Mouse (Mus musculus) liver, postnatal 0 days (tissue): Measurements from ENCODE around the gene Olfr823. TPM values are rescaled to one million over a fixed set of nuclear protein-coding genes. Genes with fewer than 3 reads are reported as not detected.

Source experiments
- ATAC-seq: fragments of 200-750 bp; cut with Nextera tagmentation; 2 replicates; pipeline ENCODE4 v1.8.0; 2017; ENCODE audit warnings: mild to moderate bottlenecking, moderate library complexity
- DNase-seq: peaks from one replicate; pipeline ENCODE4 v3.0.0-alpha.2; 2016
- H3K27ac ChIP-seq: fragments of 300-500 bp; sonication (generic); 2 replicates; pipeline ENCODE4 v1.5.1; 2014; ENCODE audit warnings: antibody characterized with exemption, moderate library complexity, mild to moderate bottlenecking, low read depth
- H3K27me3 ChIP-seq: fragments of 300-500 bp; sonication (generic); 2 replicates; pipeline ENCODE4 v1.6.1; 2014; ENCODE audit warnings: low read length, control low read depth, mixed read lengths; ENCODE audit not compliant: insufficient read depth
- H3K36me3 ChIP-seq: fragments of 300-500 bp; sonication (generic); replicated peaks from 2 replicates; pipeline ENCODE4 v1.6.1; 2014; ENCODE audit warnings: mild to moderate bottlenecking, control low read depth, low read length, moderate library complexity, mixed read lengths; ENCODE audit not compliant: insufficient read depth
- H3K4me1 ChIP-seq: fragments of 300-500 bp; sonication (generic); 2 replicates; pipeline ENCODE4 v1.6.1; 2014; ENCODE audit warnings: antibody characterized with exemption, mild to moderate bottlenecking, control low read depth; ENCODE audit not compliant: insufficient read depth
- H3K4me2 ChIP-seq: fragments of 300-500 bp; sonication (generic); 2 replicates; pipeline ENCODE4 v1.6.1; 2014; ENCODE audit warnings: low read depth, mild to moderate bottlenecking, low read length, moderate library complexity, mixed read lengths
- H3K4me3 ChIP-seq: fragments of 300-500 bp; sonication (generic); 2 replicates; pipeline ENCODE4 v1.5.1; 2014; ENCODE audit warnings: low read depth, low read length
- H3K9ac ChIP-seq: fragments of 300-500 bp; sonication (generic); replicated peaks from 2 replicates; pipeline ENCODE4 v1.6.1; 2014; ENCODE audit warnings: mild to moderate bottlenecking, moderate library complexity
- H3K9me3 ChIP-seq: fragments of 300-500 bp; sonication (generic); 2 replicates; pipeline ENCODE4 v1.6.1; 2016; ENCODE audit warnings: mild to moderate bottlenecking, control low read depth, low read length, mixed read lengths
- CTCF ChIP-seq: sonication (generic); IDR thresholded peaks from 2 replicates; pipeline ENCODE4 v1.5.1; 2016; ENCODE audit warnings: antibody characterized with exemption, low read depth
- EP300 ChIP-seq: IDR thresholded peaks from 2 replicates; pipeline ENCODE4 v1.6.1; 2016; ENCODE audit warnings: antibody characterized with exemption, low read depth, mild to moderate bottlenecking
- WGBS: fragments of 180-500 bp; shearing (Covaris S2); extraction: QIAGEN DNeasy Blood & Tissue Kit; methylation state at CpG from one replicate; pipeline ENCODE4 v1.1.7; 2014; ENCODE audit not compliant: insufficient replicate concordance; 5-methylcytosine and 5-hydroxymethylcytosine counted together
- polyA plus RNA-seq: library from polyadenylated mRNA; unstranded; fragments of >200 nt; fragmentation: Nextera tagmentation; extraction: Ambion mirVana; gene quantifications from 2 replicates; pipeline ENCODE4 v1.2.1, GENCODE M21; 2015

Gene Olfr823
- polyA plus RNA-seq, 1 experiment from 2014 or later: not detected

GRCm38 (mm10) chr10:130092838-130093440 is 22.2 kb downstream of the Olfr823 start:
- 0 out of 2 replicates have a peak, but pooled peaks have one; percentile 51 for ATAC-seq

GRCm38 (mm10) chr10:130070910-130071309 is 44.3 kb downstream of the Olfr823 start, which contains the start of gene Olfr822:
Gene Olfr822, plus strand, starts transcription at chr10:130071210.
- H3K27ac ChIP-seq: no peak within 1 kb of the TSS
- H3K4me2 ChIP-seq: no peak within 1 kb of the TSS
- H3K9me3 ChIP-seq: no peaks in the 10 kb centered on the region
- H3K27me3 ChIP-seq: no peaks in the 10 kb centered on the region
- ATAC-seq: no peak
- no peak for TF ChIP-seq EP300
- TF ChIP-seq CTCF: no peak
- no peaks in the 10 kb centered on the region for H3K36me3 ChIP-seq
- H3K4me3 ChIP-seq: no peak within 1 kb of the TSS
- no peak within 1 kb of the TSS for H3K9ac ChIP-seq
- no peaks in the 10 kb centered on the region for H3K4me1 ChIP-seq
- no peak for DNase-seq

More at GRCm38 (mm10) chr10:130092838-130093440, 22.2 kb downstream of the Olfr823 start:
- no peaks in the 10 kb centered on the region for H3K4me1 ChIP-seq
- H3K36me3 ChIP-seq: no peaks in the 10 kb centered on the region
- TF ChIP-seq CTCF (peak; percentile 69), EP300 (no peak)
- no peak overlapping the region for H3K4me3 ChIP-seq
- no peaks in the 10 kb centered on the region for H3K9me3 ChIP-seq
- DNase-seq: peak; percentile 65
- no peak overlapping the region for H3K4me2 ChIP-seq
- 17% methylated on average over 5 of the region's 5 CpGs for WGBS
- no peak overlapping the region for H3K9ac ChIP-seq
- no peaks in the 10 kb centered on the region for H3K27me3 ChIP-seq
- no peak overlapping the region for H3K27ac ChIP-seq

Other genes with a start within 250 kb of the Olfr823 start
- not detected in 2 replicates for gene Olfr814, start 235.5 kb downstream of the Olfr823 start, polyA plus RNA-seq
- not detected in 2 replicates for gene Olfr815, start 209.5 kb downstream of the Olfr823 start, polyA plus RNA-seq
- not detected in 2 replicates for gene Olfr816, start 199.8 kb downstream of the Olfr823 start, polyA plus RNA-seq
- gene Olfr818, start 166.3 kb downstream of the Olfr823 start, polyA plus RNA-seq: not detected in 2 replicates
- gene Olfr819, start 148.1 kb downstream of the Olfr823 start, polyA plus RNA-seq: not detected in 2 replicates
- gene Olfr247, start 139.2 kb downstream of the Olfr823 start, polyA plus RNA-seq: not detected in 2 replicates
- not detected in 2 replicates for gene Gm10310, start 130.3 kb downstream of the Olfr823 start, polyA plus RNA-seq
- gene Olfr820, start 102.8 kb downstream of the Olfr823 start, polyA plus RNA-seq: not detected in 2 replicates
- not detected in 2 replicates for gene Olfr821, start 85.0 kb downstream of the Olfr823 start, polyA plus RNA-seq
- not detected in 2 replicates for gene Olfr822, start 44.2 kb downstream of the Olfr823 start, polyA plus RNA-seq
- gene Olfr824, start 14.6 kb upstream of the Olfr823 start, polyA plus RNA-seq: 0.02 and 0.04 TPM in 2 replicates
- not detected in 2 replicates for gene Olfr825, start 51.4 kb upstream of the Olfr823 start, polyA plus RNA-seq
- gene Olfr826, start 68.8 kb upstream of the Olfr823 start, polyA plus RNA-seq: not detected in 2 replicates
- gene Olfr827, start 99.0 kb upstream of the Olfr823 start, polyA plus RNA-seq: not detected in 2 replicates
- gene Neurod4, start 164.9 kb upstream of the Olfr823 start, polyA plus RNA-seq: not detected in 2 replicates
- gene Tespa1, start 207.5 kb upstream of the Olfr823 start, polyA plus RNA-seq: 1.2 and 1.5 TPM in 2 replicates